Mouse (Mus musculus): ENCODE measurements around the gene Adamtsl4.
"Not testable (repeated sequence)": the region's sequence is repeated elsewhere in the genome, so short reads cannot be mapped to it uniquely, and the experiment has no call there.

Adamtsl4 gene

GRCm38 (mm10) chr3:95676745-95677419 is 10.8 kb downstream of the Adamtsl4 start:
- DNase-seq (ENCODE audit: low spot score in 2 of 2): peak; percentile 72 to 79

GRCm38 (mm10) chr3:95675301-95676092 is 12.2 kb downstream of the Adamtsl4 start:
- peak; percentile 77 to 85 for DNase-seq (ENCODE audit: low spot score in 2 of 2)

GRCm38 (mm10) chr3:95674812-95675211 is 12.9 kb downstream of the Adamtsl4 start:
- DNase-seq (ENCODE audit: low spot score in 2 of 2): no peak

- DNase-seq (ENCODE audit: low spot score in 2 of 2): peak; percentile 74 to 83
These were observed 13.5 kb downstream of the Adamtsl4 start for GRCm38 (mm10) chr3:95674236-95674635.

- DNase-seq (ENCODE audit: low spot score in 2 of 2): no peak
These were observed 14.0 kb downstream of the Adamtsl4 start for GRCm38 (mm10) chr3:95673707-95674211.

GRCm38 (mm10) chr3:95672861-95673706 is 14.6 kb downstream of the Adamtsl4 start:
- no peak for DNase-seq (ENCODE audit: low spot score in 2 of 2)

- DNase-seq (ENCODE audit: low spot score in 2 of 2): no peak
These were observed 15.3 kb downstream of the Adamtsl4 start for GRCm38 (mm10) chr3:95672461-95672860.

GRCm38 (mm10) chr3:95671201-95671600 is 16.5 kb downstream of the Adamtsl4 start:
- DNase-seq (ENCODE audit: low spot score in 2 of 2): no peak

GRCm38 (mm10) chr3:95670419-95670818 is 17.3 kb downstream of the Adamtsl4 start:
- DNase-seq (ENCODE audit: low spot score in 2 of 2): not testable (repeated sequence)

GRCm38 (mm10) chr3:95669309-95669665 is 18.4 kb downstream of the Adamtsl4 start:
- no peak for DNase-seq (ENCODE audit: low spot score in 2 of 2)

GRCm38 (mm10) chr3:95668589-95669308 is 19.0 kb downstream of the Adamtsl4 start:
- no peak for DNase-seq (ENCODE audit: low spot score in 2 of 2)

GRCm38 (mm10) chr3:95668026-95668425 is 19.7 kb downstream of the Adamtsl4 start:
- peak; percentile 60 to 74 for DNase-seq (ENCODE audit: low spot score in 2 of 2)

- DNase-seq (ENCODE audit: low spot score in 2 of 2): no peak
These were observed 20.2 kb downstream of the Adamtsl4 start for GRCm38 (mm10) chr3:95667521-95667920.

GRCm38 (mm10) chr3:95666124-95666844 is 21.4 kb downstream of the Adamtsl4 start:
- peak; percentile 69 to 76 for DNase-seq (ENCODE audit: low spot score in 2 of 2)

GRCm38 (mm10) chr3:95664940-95665352 is 22.8 kb downstream of the Adamtsl4 start:
- no peak for DNase-seq (ENCODE audit: low spot score in 2 of 2)

- no peak for DNase-seq (ENCODE audit: low spot score in 2 of 2)
These were observed 23.6 kb downstream of the Adamtsl4 start for GRCm38 (mm10) chr3:95663969-95664608.

GRCm38 (mm10) chr3:95663486-95663885 is 24.2 kb downstream of the Adamtsl4 start:
- DNase-seq (ENCODE audit: low spot score in 2 of 2): no peak

GRCm38 (mm10) chr3:95662724-95663449 is 24.8 kb downstream of the Adamtsl4 start:
- DNase-seq (ENCODE audit: low spot score in 2 of 2): no peak

GRCm38 (mm10) chr3:95661945-95662715 is 25.6 kb downstream of the Adamtsl4 start:
- DNase-seq (ENCODE audit: low spot score in 2 of 2): no peak

Data from urinary bladder, postnatal 36 days (tissue).